Mouse (Mus musculus): ENCODE measurements around the gene Grk5. TPM values are rescaled to one million over a fixed set of nuclear protein-coding genes. Genes with fewer than 3 reads are reported as not detected.

Grk5 gene
- polyA plus RNA-seq, 1 experiment from 2014 or later, result 1.1 TPM

- H3K9ac ChIP-seq (ENCODE audit: low read length), result no peak overlapping the region
- H3K9me3 ChIP-seq (ENCODE audit: control insufficient read depth, low read length), result no peaks in the 10 kb centered on the region
- H3K27me3 ChIP-seq (ENCODE audit: control insufficient read depth, insufficient read depth, low read length), result no peaks in the 10 kb centered on the region
- no peak overlapping the region for H3K27ac ChIP-seq (replicated peaks)
- no peak overlapping the region for H3K4me3 ChIP-seq (ENCODE audit: low read depth, low read length)
- no peaks in the 10 kb centered on the region for H3K36me3 ChIP-seq (ENCODE audit: control insufficient read depth, insufficient read depth, low read length)
- TF ChIP-seq CTCF (IDR thresholded peaks at IDR 0.05; ENCODE audit: low read depth) (no peak), EP300 (optimal IDR thresholded peaks at IDR 0.05) (no peak)
- H3K4me1 ChIP-seq (replicated peaks; ENCODE audit: control insufficient read depth, insufficient read depth), result no peaks in the 10 kb centered on the region
- DNase-seq (ENCODE audit: low spot score), result no peak
- no peak; the same call in 1 of the 2 replicates for ATAC-seq (ENCODE audit: low FRiP score, low TSS enrichment)
- H3K4me2 ChIP-seq (replicated peaks; ENCODE audit: low read depth), result no peak overlapping the region
Measured at GRCm38 (mm10) chr19:60956198-60956750, 66.7 kb downstream of the Grk5 start.

DNA sequence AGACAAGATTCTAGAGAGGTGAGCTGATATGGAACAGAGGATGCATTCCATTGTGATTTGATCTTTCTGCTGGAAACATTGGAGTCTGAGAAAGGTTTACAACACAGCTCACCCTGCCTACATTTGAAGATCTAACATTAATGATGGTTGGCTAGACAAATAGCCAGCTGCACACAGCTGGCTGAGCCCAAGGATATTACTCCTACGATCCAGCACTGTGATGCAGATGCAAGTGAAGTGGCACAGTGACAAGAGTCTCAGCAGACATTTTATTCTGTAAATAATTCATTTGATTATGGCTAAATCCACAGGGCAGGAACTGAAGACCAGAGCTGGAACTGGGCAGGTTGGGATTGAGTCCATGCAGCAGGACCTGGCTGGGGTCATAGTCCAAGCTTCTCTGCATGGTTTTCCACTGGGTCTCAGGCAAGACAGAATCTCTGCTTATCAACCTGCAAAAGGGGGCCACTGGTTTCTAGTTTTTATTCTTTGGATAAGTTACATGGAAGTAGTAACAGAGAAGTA is 70.2 kb downstream of the Grk5 start:
- no peak overlapping the region for H3K4me2 ChIP-seq (replicated peaks; ENCODE audit: low read depth)
- ATAC-seq (ENCODE audit: low FRiP score, low TSS enrichment) (no peak), DNase-seq (ENCODE audit: low spot score) (no peak)
- no peak overlapping the region for H3K4me3 ChIP-seq (ENCODE audit: low read depth, low read length)
- H3K9me3 ChIP-seq (ENCODE audit: control insufficient read depth, low read length), result no peaks in the 10 kb centered on the region
- no peak overlapping the region for H3K9ac ChIP-seq (ENCODE audit: low read length)
- TF ChIP-seq CTCF (IDR thresholded peaks at IDR 0.05; ENCODE audit: low read depth), result no peak
- no peak for TF ChIP-seq EP300 (optimal IDR thresholded peaks at IDR 0.05)
- H3K36me3 ChIP-seq (ENCODE audit: control insufficient read depth, insufficient read depth, low read length), result no peaks in the 10 kb centered on the region
- H3K27me3 ChIP-seq (ENCODE audit: control insufficient read depth, insufficient read depth, low read length), result no peaks in the 10 kb centered on the region
- WGBS, result 47% methylated on average over 1 of the region's 1 CpGs
- H3K27ac ChIP-seq (replicated peaks), result no peak overlapping the region
- no peaks in the 10 kb centered on the region for H3K4me1 ChIP-seq (replicated peaks; ENCODE audit: control insufficient read depth, insufficient read depth)

GRCm38 (mm10) chr19:60962358-60963061 is 73.0 kb downstream of the Grk5 start:
- H3K9ac ChIP-seq (ENCODE audit: low read length), result no peak overlapping the region
- H3K36me3 ChIP-seq (ENCODE audit: control insufficient read depth, insufficient read depth, low read length), result no peaks in the 10 kb centered on the region
- no peak overlapping the region for H3K4me2 ChIP-seq (replicated peaks; ENCODE audit: low read depth)
- TF ChIP-seq CTCF (IDR thresholded peaks at IDR 0.05; ENCODE audit: low read depth) (no peak), EP300 (optimal IDR thresholded peaks at IDR 0.05) (no peak)
- DNase-seq (ENCODE audit: low spot score) (no peak), ATAC-seq (ENCODE audit: low FRiP score, low TSS enrichment) (no peak)
- WGBS, result 63% methylated on average over 7 of the region's 7 CpGs
- H3K4me1 ChIP-seq (replicated peaks; ENCODE audit: control insufficient read depth, insufficient read depth), result no peaks in the 10 kb centered on the region
- H3K9me3 ChIP-seq (ENCODE audit: control insufficient read depth, low read length), result no peaks in the 10 kb centered on the region
- no peaks in the 10 kb centered on the region for H3K27me3 ChIP-seq (ENCODE audit: control insufficient read depth, insufficient read depth, low read length)
- no peak overlapping the region for H3K4me3 ChIP-seq (ENCODE audit: low read depth, low read length)
- no peak overlapping the region for H3K27ac ChIP-seq (replicated peaks)

- Histone ChIP-seq H3K27ac (replicated peaks) (no peak overlapping the region), H3K9me3 (ENCODE audit: control insufficient read depth, low read length) (no peaks in the 10 kb centered on the region), H3K4me1 (replicated peaks; ENCODE audit: control insufficient read depth, insufficient read depth) (no peaks in the 10 kb centered on the region), H3K4me2 (replicated peaks; ENCODE audit: low read depth) (no peak overlapping the region), H3K27me3 (ENCODE audit: control insufficient read depth, insufficient read depth, low read length) (no peaks in the 10 kb centered on the region), H3K4me3 (ENCODE audit: low read depth, low read length) (no peak overlapping the region), H3K9ac (ENCODE audit: low read length) (no peak overlapping the region), H3K36me3 (ENCODE audit: control insufficient read depth, insufficient read depth, low read length) (no peaks in the 10 kb centered on the region)
- ATAC-seq (ENCODE audit: low FRiP score, low TSS enrichment) (no peak), DNase-seq (ENCODE audit: low spot score) (no peak)
- 85% methylated on average over 1 of the region's 1 CpGs for WGBS
- TF ChIP-seq EP300 (optimal IDR thresholded peaks at IDR 0.05), result no peak
- no peak for TF ChIP-seq CTCF (IDR thresholded peaks at IDR 0.05; ENCODE audit: low read depth)
Measured at GRCm38 (mm10) chr19:60967909-60968308, 78.4 kb downstream of the Grk5 start.

DNA sequence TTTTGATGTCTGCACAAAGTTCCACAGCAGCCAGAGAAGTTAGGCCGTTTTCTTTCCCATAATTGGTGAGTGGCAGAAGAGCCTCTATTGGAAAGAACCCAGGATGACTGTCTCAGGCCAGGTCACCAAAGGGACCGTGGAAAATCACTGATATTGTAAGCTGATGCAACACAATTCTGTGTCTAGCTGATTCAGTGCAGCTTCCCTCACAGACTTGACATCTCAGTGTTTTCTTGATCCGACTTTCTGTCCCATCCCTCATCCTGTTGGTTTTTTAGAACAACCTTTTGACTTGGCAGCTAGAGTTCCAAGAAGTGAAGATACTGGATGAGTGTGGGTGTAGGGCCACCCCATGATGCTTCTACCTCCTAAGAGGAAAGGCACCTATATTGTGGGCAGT is 80.9 kb downstream of the Grk5 start:
- TF ChIP-seq CTCF (IDR thresholded peaks at IDR 0.05; ENCODE audit: low read depth) (no peak), EP300 (optimal IDR thresholded peaks at IDR 0.05) (no peak)
- DNase-seq (ENCODE audit: low spot score) (no peak), ATAC-seq (ENCODE audit: low FRiP score, low TSS enrichment) (no peak)
- no peak overlapping the region for H3K27ac ChIP-seq (replicated peaks)
- 56% methylated on average over 3 of the region's 3 CpGs for WGBS
- no peaks in the 10 kb centered on the region for H3K27me3 ChIP-seq (ENCODE audit: control insufficient read depth, insufficient read depth, low read length)
- no peak overlapping the region for H3K4me2 ChIP-seq (replicated peaks; ENCODE audit: low read depth)
- no peaks in the 10 kb centered on the region for H3K36me3 ChIP-seq (ENCODE audit: control insufficient read depth, insufficient read depth, low read length)
- no peak overlapping the region for H3K9ac ChIP-seq (ENCODE audit: low read length)
- H3K9me3 ChIP-seq (ENCODE audit: control insufficient read depth, low read length), result no peaks in the 10 kb centered on the region
- H3K4me1 ChIP-seq (replicated peaks; ENCODE audit: control insufficient read depth, insufficient read depth), result no peaks in the 10 kb centered on the region
- H3K4me3 ChIP-seq (ENCODE audit: low read depth, low read length), result no peak overlapping the region

- no peaks in the 10 kb centered on the region for H3K4me1 ChIP-seq (replicated peaks; ENCODE audit: control insufficient read depth, insufficient read depth)
- H3K27ac ChIP-seq (replicated peaks), result no peak overlapping the region
- no peak overlapping the region for H3K4me3 ChIP-seq (ENCODE audit: low read depth, low read length)
- no peak overlapping the region for H3K9ac ChIP-seq (ENCODE audit: low read length)
- DNase-seq (ENCODE audit: low spot score), result no peak
- 100% methylated on average over 1 of the region's 1 CpGs for WGBS
- TF ChIP-seq EP300 (optimal IDR thresholded peaks at IDR 0.05) (no peak), CTCF (IDR thresholded peaks at IDR 0.05; ENCODE audit: low read depth) (no peak)
- H3K4me2 ChIP-seq (replicated peaks; ENCODE audit: low read depth), result no peak overlapping the region
- H3K27me3 ChIP-seq (ENCODE audit: control insufficient read depth, insufficient read depth, low read length), result no peaks in the 10 kb centered on the region
- ATAC-seq (ENCODE audit: low FRiP score, low TSS enrichment), result no peak
- no peaks in the 10 kb centered on the region for H3K36me3 ChIP-seq (ENCODE audit: control insufficient read depth, insufficient read depth, low read length)
- no peaks in the 10 kb centered on the region for H3K9me3 ChIP-seq (ENCODE audit: control insufficient read depth, low read length)
Measured at GRCm38 (mm10) chr19:60971598-60971997, 82.0 kb downstream of the Grk5 start.

Data from stomach, postnatal 0 days (tissue).